Mouse (Mus musculus): Measurements from ENCODE around the gene Ehmt2.
A peak's percentile ranks its signal among the peaks of the same experiment; 100 is the strongest.
"Not testable (repeated sequence)": the region's sequence is repeated elsewhere in the genome, so short reads cannot be mapped to it uniquely, and the experiment has no call there.

The Ehmt2 gene

DNA sequence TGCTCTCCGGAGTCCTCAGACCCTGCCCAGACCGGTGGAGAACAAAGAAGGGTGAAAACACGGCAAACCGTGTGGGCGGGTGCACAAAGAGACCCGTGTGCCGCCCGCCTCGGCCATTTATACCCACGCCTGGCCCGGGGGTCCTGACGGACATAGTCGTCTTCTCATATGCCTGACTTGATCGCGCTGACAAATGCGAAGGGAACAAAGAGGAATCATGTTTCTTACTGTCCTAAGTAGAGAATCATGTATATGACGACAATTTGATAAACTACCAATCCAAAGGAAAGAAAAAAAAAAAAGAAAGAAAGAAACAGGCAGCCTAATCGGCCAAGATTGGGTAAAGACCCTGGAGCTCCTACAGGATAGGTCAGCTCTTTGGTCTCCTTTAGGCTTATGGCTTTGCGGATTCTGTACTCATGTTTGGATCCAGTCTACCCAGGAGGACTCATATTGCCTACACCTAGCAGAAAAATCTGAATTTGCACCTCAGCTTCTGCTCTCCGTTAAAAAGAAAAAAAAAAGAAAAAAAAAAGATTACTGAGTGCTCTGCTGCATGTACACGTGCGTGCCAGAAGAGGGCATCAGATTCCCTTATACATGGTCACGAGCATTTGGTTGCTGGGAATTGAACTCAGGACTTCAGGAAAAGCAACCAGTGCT is 54.2 kb downstream of the Ehmt2 start:
- peak; percentile 81 to 83 for DNase-seq (ENCODE audit: low spot score in 2 of 2)

DNA sequence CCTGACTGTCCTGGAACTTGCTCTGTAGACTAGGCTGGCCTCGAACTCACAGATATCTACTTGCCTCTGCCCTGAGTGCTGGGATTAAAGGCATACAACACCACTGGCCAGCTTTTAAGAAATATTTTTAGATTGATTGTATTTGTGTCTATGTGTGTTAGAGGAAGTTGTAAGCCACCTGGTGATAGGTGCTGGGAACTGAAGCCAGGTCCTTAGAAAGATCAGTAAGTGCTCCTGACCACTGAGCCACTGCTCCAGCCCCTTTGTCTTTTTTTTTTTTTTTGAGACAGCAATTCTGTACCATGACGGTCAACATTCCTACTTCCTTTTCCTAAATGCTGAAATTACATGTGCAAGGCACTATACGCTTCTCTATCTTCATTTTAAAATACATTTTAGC is 55.0 kb downstream of the Ehmt2 start:
- no peak for DNase-seq (ENCODE audit: low spot score in 2 of 2)

DNA sequence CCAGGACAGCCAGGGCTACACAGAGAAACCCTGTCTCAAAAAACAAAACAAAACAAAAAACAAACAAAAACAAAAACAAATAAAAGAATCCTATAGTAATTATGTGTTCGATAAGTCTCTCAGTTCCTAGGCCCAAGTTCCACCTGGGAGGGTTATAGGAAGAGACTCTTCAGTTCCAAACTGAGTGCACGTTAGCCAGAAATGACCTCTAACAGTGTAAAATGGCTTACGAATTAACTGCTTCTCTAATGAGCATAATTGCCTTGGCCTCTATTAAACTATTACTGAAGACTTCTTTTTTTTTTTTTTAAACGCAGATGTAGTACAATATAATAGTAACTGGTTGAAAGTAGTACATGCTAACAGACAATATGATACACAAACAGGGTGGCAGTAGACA is 55.6 kb downstream of the Ehmt2 start:
- DNase-seq (ENCODE audit: low spot score in 2 of 2), result no peak

DNA sequence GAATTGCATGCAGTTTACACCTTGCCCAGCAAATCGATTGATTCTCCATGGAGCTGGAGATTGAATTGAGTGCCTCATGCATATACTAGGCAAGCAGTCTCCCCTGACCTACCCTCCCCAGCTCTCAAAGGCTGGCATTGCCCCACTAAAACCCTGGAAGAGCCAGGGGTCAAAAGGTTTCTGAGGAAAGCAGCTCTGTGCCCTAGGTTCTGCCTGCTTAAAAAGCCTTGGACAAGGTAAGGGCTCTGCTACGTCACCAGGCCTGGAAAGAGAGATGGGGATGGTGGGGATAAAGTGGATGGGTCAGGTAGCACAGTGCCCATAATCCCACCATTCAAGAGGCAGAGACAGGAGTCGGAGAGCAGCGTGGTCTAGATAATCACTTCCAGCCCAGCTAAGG is 56.6 kb downstream of the Ehmt2 start:
- DNase-seq (ENCODE audit: low spot score in 2 of 2), result no peak

DNA sequence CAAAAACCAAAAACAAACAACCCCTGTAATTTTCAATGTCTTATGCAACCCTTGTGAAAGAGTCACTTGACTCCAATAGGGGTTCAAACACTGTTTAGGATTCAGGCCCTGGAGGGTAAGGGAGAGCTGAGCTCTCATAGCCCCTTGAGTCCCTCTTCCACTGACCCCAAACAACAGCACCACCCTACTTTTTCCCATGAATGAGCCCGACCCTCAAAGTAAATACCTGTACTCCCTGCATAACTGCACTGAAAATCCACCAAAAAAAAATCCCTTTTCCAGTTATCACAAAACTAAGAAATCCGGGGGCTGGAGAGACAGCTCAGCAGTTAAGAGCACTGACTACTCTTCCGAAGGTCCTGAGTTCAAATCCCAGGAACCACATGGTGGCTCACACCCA is 57.6 kb downstream of the Ehmt2 start:
- no peak for DNase-seq (ENCODE audit: low spot score in 2 of 2)

DNA sequence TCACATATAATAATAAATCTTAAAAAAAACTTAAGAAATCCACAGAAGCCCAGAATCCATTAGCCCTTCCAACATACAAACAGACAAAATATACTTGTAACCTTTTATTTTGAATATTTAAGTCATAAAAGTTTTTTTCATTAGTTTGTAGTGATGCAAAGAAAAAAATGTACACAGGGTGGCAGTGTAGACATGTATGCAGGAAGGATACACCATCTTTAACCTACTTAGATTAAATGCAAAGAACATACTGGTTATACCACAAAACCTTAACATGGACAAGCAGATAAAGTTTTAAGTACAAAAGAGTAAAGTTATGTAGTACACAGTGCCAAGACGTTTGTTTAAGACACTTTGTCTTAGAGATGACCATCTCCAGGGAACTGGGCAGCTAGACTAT is 58.1 kb downstream of the Ehmt2 start:
- DNase-seq (ENCODE audit: low spot score in 2 of 2), result no peak

DNA sequence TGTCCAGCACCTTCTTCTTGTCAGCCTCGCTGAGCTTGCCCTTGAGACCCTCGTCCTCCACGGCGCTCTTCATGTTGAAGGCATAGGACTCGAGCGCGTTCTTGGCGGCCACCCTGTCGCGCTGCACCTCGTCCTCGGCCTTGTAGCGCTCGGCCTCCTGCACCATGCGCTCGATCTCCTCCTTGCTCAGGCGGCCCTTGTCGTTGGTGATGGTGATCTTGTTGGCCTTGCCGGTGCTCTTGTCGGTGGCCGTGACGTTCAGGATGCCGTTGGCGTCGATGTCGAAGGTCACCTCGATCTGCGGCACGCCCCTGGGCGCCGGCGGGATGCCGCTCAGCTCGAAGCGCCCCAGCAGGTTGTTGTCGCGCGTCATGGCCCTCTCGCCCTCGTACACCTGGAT is 59.0 kb downstream of the Ehmt2 start:
- DNase-seq (ENCODE audit: low spot score in 2 of 2), result not testable (repeated sequence)

DNA sequence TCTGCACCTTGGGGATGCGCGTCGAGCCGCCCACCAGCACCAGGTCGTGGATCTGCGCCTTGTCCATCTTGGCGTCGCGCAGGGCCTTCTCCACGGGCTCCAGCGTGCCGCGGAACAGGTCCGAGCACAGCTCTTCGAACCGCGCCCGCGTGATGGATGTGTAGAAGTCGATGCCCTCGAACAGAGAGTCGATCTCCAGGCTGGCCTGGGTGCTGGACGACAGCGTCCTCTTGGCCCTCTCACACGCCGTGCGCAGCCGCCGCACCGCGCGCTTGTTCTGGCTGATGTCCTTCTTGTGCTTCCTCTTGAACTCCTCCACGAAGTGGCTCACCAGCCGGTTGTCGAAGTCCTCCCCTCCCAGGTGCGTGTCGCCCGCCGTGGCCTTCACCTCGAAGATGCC is 59.7 kb downstream of the Ehmt2 start:
- not testable (repeated sequence) for DNase-seq (ENCODE audit: low spot score in 2 of 2)

DNA sequence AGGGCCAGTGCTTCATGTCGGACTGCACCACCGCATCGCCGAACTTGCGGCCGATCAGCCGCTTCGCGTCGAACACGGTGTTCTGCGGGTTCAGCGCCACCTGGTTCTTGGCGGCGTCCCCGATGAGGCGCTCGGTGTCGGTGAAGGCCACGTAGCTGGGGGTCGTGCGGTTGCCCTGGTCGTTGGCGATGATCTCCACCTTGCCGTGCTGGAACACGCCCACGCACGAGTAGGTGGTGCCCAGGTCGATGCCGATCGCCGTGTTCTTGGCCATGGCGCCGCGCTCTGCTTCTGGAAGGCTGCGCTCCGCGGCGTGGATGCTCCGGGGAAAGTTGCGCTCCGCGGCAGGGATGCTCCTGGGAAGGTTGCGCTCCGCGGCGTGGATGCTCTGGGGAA is 60.5 kb downstream of the Ehmt2 start:
- DNase-seq (ENCODE audit: low spot score in 2 of 2), result not testable (repeated sequence)

DNA sequence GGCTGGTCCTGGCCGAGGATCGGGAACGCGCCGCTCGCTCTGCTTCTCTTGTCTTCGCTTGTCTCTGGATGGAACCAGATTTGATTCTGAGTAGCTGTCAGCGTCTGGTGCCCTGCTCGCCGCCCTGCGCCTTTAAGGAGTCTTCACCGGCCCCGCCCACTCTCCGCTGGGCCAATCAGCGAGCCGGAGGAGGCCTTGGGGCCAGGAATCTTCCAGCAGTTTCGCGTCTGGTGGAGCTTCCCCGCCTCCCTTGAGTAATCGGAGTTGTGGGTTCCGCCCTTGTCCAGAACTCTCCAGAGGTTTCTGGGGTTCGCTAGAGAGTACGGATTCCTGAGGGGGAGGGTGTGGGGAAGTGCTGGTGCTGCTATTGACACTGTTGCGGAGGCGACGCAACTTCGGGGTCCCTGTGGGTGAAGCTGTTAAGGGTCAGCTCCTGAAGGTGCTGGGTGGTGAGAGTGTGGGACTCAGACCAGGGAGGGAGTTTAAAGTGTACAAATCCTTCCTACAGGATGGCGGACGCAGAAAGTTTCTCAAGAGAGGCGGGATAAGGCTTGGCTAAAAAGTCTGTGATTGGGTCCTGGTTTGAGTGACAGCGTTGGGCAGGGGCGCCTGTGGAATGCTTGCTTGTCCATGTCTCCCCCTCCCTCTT is 61.0 kb downstream of the Ehmt2 start, which contains the start of gene Hspa1b:
TSS of gene Hspa1b (minus strand) at position 109 of the 649 bp plus-strand sequence.
- peak; percentile 94 for DNase-seq (ENCODE audit: low spot score in 2 of 2)

DNA sequence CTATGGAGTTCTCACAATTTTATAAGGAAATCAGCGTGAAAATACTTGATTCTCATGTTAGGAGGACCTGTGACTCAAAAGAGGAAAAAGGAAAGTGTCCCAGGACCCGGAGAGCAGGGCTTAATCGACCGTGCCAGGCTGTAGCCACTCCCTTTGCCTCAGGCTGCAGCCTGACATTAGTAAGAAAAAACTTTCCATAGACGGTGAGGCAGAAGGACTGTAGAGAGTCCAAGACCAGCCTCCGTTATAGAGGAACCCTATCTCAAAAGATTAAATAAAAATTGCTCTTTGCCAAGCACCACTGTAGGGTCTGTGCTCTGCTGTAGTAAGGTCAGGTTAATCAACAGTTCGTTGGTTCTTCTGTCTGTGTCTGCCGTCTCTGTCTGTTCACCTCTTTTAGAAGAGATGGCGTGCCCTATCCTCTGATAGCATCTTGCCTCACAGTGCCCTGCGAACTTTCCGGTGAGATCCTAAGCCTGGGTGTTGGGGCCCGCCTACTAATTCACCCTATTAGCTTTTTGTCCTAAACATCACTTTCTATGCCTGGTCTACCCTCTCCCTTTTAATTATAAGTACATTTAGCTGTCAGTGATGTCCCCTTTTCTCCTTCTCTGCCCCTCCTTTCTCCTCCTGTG is 61.7 kb downstream of the Ehmt2 start:
- DNase-seq (ENCODE audit: low spot score in 2 of 2), result peak in 1 of 2 experiments; percentile 72

DNA sequence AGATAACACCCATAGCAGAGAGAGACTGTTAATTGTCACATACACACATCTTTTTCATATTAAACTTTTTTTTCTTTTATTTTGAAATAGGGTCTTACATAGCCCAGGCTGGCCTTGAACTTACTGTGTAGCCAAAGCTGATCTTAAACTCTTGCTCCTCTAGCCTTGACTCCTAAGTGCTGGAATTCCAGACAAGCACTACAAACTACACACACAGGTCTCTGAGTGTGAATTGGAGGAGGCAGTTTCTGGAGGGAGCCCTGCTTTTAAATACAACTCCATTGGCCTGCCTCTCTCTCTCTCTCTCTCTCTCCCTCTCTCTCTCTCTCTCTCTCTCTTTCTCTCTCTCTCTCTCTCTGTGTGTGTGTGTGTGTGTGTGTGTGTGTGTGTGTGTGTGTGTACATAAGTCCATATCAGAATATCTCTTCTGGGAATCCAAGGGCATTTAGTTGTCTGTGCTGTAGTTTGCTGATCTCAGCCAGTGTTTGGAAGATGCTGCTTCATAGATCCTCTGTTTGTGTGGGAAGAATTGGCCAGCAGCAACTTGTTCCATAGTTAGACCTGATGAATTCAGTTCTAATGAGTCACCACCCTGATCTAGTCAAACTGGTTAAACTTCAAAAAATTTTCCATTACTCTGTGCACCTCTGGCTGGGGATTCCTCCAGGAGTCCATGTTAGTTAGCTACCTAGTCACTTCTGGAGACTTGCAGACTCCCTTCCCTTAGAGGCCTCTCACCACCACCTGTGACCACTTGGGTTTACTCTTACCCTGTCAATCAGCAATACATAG is 62.6 kb downstream of the Ehmt2 start:
- peak in 1 of 2 experiments; percentile 32 for DNase-seq (ENCODE audit: low spot score in 2 of 2)

DNA sequence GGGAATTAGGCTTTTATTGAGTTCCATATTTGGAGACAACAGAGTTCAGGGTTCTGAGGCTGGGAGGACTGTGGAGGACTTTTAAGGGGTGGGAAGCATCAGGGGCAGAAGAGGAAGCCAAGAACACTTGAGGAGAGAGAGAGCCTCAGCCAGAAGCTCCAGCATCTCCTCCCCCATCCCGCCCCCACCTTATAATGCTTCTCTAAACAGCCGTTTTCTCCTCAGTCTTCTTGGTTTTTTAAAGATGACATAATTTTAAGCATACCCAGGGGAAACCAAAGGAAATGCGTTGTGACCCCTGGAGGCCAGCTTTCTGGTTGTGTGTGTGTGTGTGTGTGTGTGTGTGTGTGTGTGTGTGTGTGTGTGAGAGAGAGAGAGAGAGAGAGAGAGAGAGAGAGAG is 63.9 kb downstream of the Ehmt2 start:
- peak in 1 of 2 experiments; percentile 44 for DNase-seq (ENCODE audit: low spot score in 2 of 2)

DNA sequence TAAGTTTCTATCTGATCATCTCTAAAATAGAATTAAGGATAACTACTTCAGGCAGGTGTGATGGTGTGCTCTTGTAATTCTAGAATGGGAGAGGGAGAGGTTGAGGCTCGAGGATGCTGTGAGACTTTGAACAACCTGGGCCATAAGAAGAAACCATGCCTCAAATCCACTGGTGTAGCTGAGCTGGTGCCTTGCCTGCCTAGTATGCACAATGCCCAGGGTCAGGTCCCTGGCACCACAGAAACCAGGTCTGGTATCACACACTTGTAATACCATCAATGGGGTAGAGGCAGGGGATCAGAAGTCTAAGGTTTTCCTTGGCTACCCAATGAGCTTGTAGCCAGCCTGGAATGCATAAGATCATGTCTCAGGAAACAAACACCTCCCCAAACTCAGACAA is 64.6 kb downstream of the Ehmt2 start:
- no peak for DNase-seq (ENCODE audit: low spot score in 2 of 2)
